17 mouse cellular contexts compared by ENCODE assay signal in genomic region chr1:163181851-163182250, GRCm38 (mm10).
"Had no signal": no experiment of that assay in that cellular context is flagged by ENCODE, and none has a peak within 500 bp of the region (broad histone marks: within the 10 kb centered on the region; RNA-seq: fewer than 3 reads in every experiment).

No protein-coding gene starts in this region.

- H3K4me3 ChIP-seq: midbrain, embryonic 13.5 days; midbrain, embryonic 15.5 days; neural tube, embryonic 13.5 days; neural tube, embryonic 15.5 days had no signal

- DNase-seq: lung, adult 18-20 months; lung, embryonic 14.5 days; lung, postnatal 10 days; lung, postnatal 4 days; retina, postnatal 1 day; right cerebral cortex, adult 18-20 months; right cerebral cortex, postnatal 25 days; right cerebral cortex, postnatal 4 days; spleen, adult 18-20 months; thymus, adult 18-20 months; thymus, postnatal 14 days; thymus, postnatal 36 days had no signal

- H3K36me3 ChIP-seq: midbrain, embryonic 13.5 days; midbrain, embryonic 15.5 days; neural tube, embryonic 13.5 days; neural tube, embryonic 15.5 days had no signal

- H3K9me3 ChIP-seq: midbrain, embryonic 13.5 days; midbrain, embryonic 15.5 days; neural tube, embryonic 13.5 days; neural tube, embryonic 15.5 days had no signal

- H3K27me3 ChIP-seq: midbrain, embryonic 13.5 days; midbrain, embryonic 15.5 days; neural tube, embryonic 13.5 days; neural tube, embryonic 15.5 days had no signal

- H3K4me2 ChIP-seq: lung, embryonic 14.5 days; midbrain, embryonic 11.5 days; midbrain, embryonic 13.5 days; midbrain, embryonic 15.5 days; neural tube, embryonic 13.5 days; neural tube, embryonic 15.5 days had no signal

- H3K4me1 ChIP-seq: midbrain, embryonic 13.5 days; midbrain, embryonic 15.5 days; neural tube, embryonic 13.5 days; neural tube, embryonic 15.5 days had no signal

- H3K27ac ChIP-seq: midbrain, embryonic 13.5 days; midbrain, embryonic 15.5 days; neural tube, embryonic 13.5 days; neural tube, embryonic 15.5 days had no signal

- H3K9ac ChIP-seq: lung, embryonic 14.5 days; midbrain, embryonic 13.5 days; midbrain, embryonic 15.5 days; neural tube, embryonic 13.5 days; neural tube, embryonic 15.5 days had no signal

- ATAC-seq: midbrain, embryonic 13.5 days; midbrain, embryonic 15.5 days had no signal
